Mouse (Mus musculus) liver, embryonic 11.5 days (tissue): ENCODE measurements around the gene Elob. TPM values are rescaled to one million over a fixed set of nuclear protein-coding genes. Genes with fewer than 3 reads are reported as not detected.
A peak's percentile ranks its signal among the peaks of the same experiment; 100 is the strongest.

ENCODE experiments used
- ATAC-seq: fragments of 200-750 bp; cut with Nextera tagmentation; replicated peaks from 2 replicates; pipeline ENCODE4 v1.8.0; 2017; ENCODE audit warnings: moderate number of reproducible peaks, mild to moderate bottlenecking, moderate TSS enrichment, moderate library complexity; ENCODE audit not compliant: low FRiP score
- DNase-seq: peaks from one replicate; pipeline ENCODE4 v3.0.0-alpha.2; 2017; ENCODE audit warnings: low spot score
- H3K27ac ChIP-seq: fragments of 300-500 bp; sonication (generic); 2 replicates; pipeline ENCODE4 v1.5.1; 2014; ENCODE audit warnings: mild to moderate bottlenecking, low read depth, low read length, control low read depth
- H3K27me3 ChIP-seq: fragments of 300-500 bp; sonication (generic); replicated peaks from 2 replicates; pipeline ENCODE4 v1.6.1; 2014; ENCODE audit warnings: low read length, mixed read lengths; ENCODE audit not compliant: control insufficient read depth, insufficient read depth
- H3K36me3 ChIP-seq: fragments of 300-500 bp; sonication (generic); 2 replicates; pipeline ENCODE4 v1.6.1; 2014; ENCODE audit warnings: mild to moderate bottlenecking, low read length, moderate library complexity, mixed read lengths; ENCODE audit not compliant: control insufficient read depth, insufficient read depth
- H3K4me1 ChIP-seq: fragments of 300-500 bp; sonication (generic); replicated peaks from 2 replicates; pipeline ENCODE4 v1.6.1; 2014; ENCODE audit warnings: low read length, mixed read lengths; ENCODE audit not compliant: control insufficient read depth, insufficient read depth
- H3K4me2 ChIP-seq: fragments of 300-500 bp; sonication (generic); 2 replicates; pipeline ENCODE4 v1.6.1; 2014; ENCODE audit warnings: mild to moderate bottlenecking, control low read depth, moderate library complexity
- H3K4me3 ChIP-seq: fragments of 300-500 bp; sonication (generic); 2 replicates; pipeline ENCODE4 v1.5.1; 2014; ENCODE audit warnings: low read depth, low read length, control low read depth
- H3K9ac ChIP-seq: fragments of 300-500 bp; sonication (generic); 2 replicates; pipeline ENCODE4 v1.6.1; 2014; ENCODE audit warnings: low read depth, low read length, control low read depth
- H3K9me3 ChIP-seq: fragments of 300-500 bp; sonication (generic); 2 replicates; pipeline ENCODE4 v1.6.1; 2016; ENCODE audit warnings: low read length, inconsistent platforms, mixed read lengths; ENCODE audit not compliant: control insufficient read depth
- WGBS: fragments of 180-500 bp; shearing (Covaris S2); extraction: QIAGEN DNeasy Blood & Tissue Kit; methylation state at CpG from one replicate; pipeline ENCODE4 v1.1.7; 2014; 5-methylcytosine and 5-hydroxymethylcytosine counted together
- polyA plus RNA-seq: library from polyadenylated mRNA; unstranded; fragments of >200 nt; fragmentation: Nextera tagmentation; extraction: Ambion mirVana; gene quantifications from 2 replicates; pipeline ENCODE4 v1.2.1, GENCODE M21; 2014

The Elob gene
- polyA plus RNA-seq, 1 experiment from 2014 or later: 795 TPM

- DNase-seq: no peak
- no peaks in the 10 kb centered on the region for H3K9me3 ChIP-seq
- no peaks in the 10 kb centered on the region for H3K27me3 ChIP-seq
- H3K4me2 ChIP-seq: peak overlapping the region; percentile 17
- H3K36me3 ChIP-seq: peaks cover 2% of the 10 kb centered on the region; the same call in 1 of the 2 replicates
- no peak overlapping the region for H3K9ac ChIP-seq
- H3K4me3 ChIP-seq: no peak overlapping the region
- H3K27ac ChIP-seq: no peak overlapping the region
- ATAC-seq: no peak
- H3K4me1 ChIP-seq: peaks cover 11% of the 10 kb centered on the region
- WGBS: 93% methylated on average over 10 of the region's 10 CpGs
These were observed 27.3 kb downstream of the Elob start for GRCm38 (mm10) chr17:23801627-23802026.

DNA sequence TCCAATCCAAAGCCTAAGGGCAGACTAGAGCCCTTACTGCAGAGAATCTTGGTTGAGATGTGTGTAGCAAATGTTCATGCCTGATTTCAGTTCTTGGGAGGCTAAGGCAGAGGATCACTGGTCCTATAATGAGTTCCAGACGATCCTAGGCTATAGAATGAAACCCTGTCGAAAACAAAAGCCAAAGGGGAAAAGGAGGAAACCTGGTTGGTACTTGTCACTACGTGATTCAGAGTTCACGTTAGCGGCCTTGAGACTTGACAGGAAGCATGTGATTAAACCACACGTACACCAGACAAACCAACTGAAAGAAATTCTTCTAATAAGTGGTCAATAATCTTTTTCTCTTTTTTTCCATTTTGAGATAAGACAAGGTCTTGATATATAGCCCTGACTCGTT lies 31.6 kb downstream of the Elob start:
- whole genome bisulfite sequencing: 49% methylated on average over 7 of the region's 7 CpGs

GRCm38 (mm10) chr17:23795323-23795722 lies 33.6 kb downstream of the Elob start:
- Histone ChIP-seq H3K27ac (no peak overlapping the region), H3K4me3 (no peak overlapping the region), H3K4me2 (no peak overlapping the region), H3K36me3 (no peaks in the 10 kb centered on the region), H3K9ac (no peak overlapping the region), H3K27me3 (no peaks in the 10 kb centered on the region), H3K4me1 (peaks cover 8% of the 10 kb centered on the region; the same call in 1 of the 2 replicates), H3K9me3 (no peaks in the 10 kb centered on the region)
- ATAC-seq: no peak
- 91% methylated on average over 8 of the region's 8 CpGs for WGBS
- no peak for DNase-seq

More for the DNA sequence above, 31.6 kb downstream of the Elob start:
- H3K4me1 ChIP-seq: no peaks in the 10 kb centered on the region
- ATAC-seq (no peak), DNase-seq (no peak)
- no peak overlapping the region for H3K9ac ChIP-seq
- H3K9me3 ChIP-seq: no peaks in the 10 kb centered on the region
- H3K4me2 ChIP-seq: no peak overlapping the region
- no peak overlapping the region for H3K4me3 ChIP-seq
- H3K36me3 ChIP-seq: no peaks in the 10 kb centered on the region
- no peak overlapping the region for H3K27ac ChIP-seq
- H3K27me3 ChIP-seq: no peaks in the 10 kb centered on the region

- Histone ChIP-seq H3K27ac (peak overlapping the region; percentile 74; the same call in 1 of the 2 replicates), H3K4me2 (peak overlapping the region; percentile 91), H3K9ac (peak overlapping the region; percentile 91), H3K27me3 (no peaks in the 10 kb centered on the region), H3K4me1 (peaks cover 13% of the 10 kb centered on the region), H3K9me3 (no peaks in the 10 kb centered on the region), H3K4me3 (peak overlapping the region; percentile 55), H3K36me3 (no peaks in the 10 kb centered on the region)
- ATAC-seq (peak; percentile 16), DNase-seq (no peak)
- WGBS: 57% methylated on average over 2 of the region's 2 CpGs
These were observed 37.9 kb downstream of the Elob start for GRCm38 (mm10) chr17:23791079-23791357.

DNA sequence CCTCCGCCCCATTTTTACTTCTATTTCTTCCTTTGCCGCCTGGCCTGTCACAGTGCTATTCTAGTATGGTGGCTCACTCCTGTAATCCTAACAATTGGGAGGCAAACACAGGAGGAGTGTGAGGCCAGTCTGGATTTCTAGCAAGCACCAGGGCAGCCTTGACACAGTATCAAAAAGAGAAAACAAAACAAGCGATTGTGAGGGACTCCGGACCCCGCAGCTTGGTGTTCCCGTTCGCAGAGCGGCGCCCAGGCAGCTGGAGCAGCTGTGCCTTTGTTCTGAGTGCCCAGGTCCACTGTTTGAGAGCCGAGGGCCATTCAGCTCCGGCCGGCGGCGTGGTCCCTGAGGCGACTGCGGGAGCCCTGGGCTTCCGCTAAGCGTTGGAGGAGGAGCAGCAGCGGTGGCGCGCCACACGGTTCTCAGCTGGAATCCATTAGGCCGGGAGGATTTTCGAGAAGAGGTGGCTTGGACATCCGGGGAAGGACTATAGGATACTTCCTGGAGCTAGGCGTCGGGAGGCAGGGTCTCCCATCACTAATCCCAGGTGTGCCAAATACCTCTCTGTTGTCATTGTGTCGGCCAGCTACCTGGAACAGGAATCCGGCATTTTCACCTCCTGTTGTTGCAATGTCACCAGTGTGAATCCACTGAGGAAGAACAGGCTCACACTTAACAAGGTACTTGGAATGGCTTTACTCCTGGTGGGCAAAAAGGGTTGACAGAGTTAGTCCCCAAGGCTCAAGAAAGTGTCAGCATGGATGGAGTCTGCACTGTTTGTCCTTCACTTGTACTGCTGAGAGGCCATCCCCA lies 38.5 kb downstream of the Elob start, which contains the start of gene Srrm2:
Srrm2 (plus strand) TSS at position 264 of the 810 bp plus-strand sequence.
- peaks cover 13% of the 10 kb centered on the region for H3K4me1 ChIP-seq
- DNase-seq: peak; percentile 74
- peak within 1 kb of the TSS; percentile 55 for H3K4me3 ChIP-seq
- H3K36me3 ChIP-seq: no peaks in the 10 kb centered on the region
- no peaks in the 10 kb centered on the region for H3K9me3 ChIP-seq
- H3K9ac ChIP-seq: peak within 1 kb of the TSS; percentile 91
- ATAC-seq: peak; percentile 57
- no peaks in the 10 kb centered on the region for H3K27me3 ChIP-seq
- WGBS: 4% methylated on average over 29 of the region's 29 CpGs
- peak within 1 kb of the TSS; percentile 74 for H3K27ac ChIP-seq
- H3K4me2 ChIP-seq: peak within 1 kb of the TSS; percentile 91

- H3K9ac ChIP-seq: peak overlapping the region; percentile 91
- H3K4me1 ChIP-seq: peaks cover 13% of the 10 kb centered on the region
- ATAC-seq (no peak; the same call in 1 of the 2 replicates), DNase-seq (no peak)
- WGBS: 17% methylated on average over 8 of the region's 8 CpGs
- H3K4me2 ChIP-seq: peak overlapping the region; percentile 91
- no peaks in the 10 kb centered on the region for H3K36me3 ChIP-seq
- no peaks in the 10 kb centered on the region for H3K9me3 ChIP-seq
- no peaks in the 10 kb centered on the region for H3K27me3 ChIP-seq
- H3K27ac ChIP-seq: peak overlapping the region; percentile 74
- H3K4me3 ChIP-seq: peak overlapping the region; percentile 55
These were observed 39.1 kb downstream of the Elob start for GRCm38 (mm10) chr17:23789749-23790268.

DNA sequence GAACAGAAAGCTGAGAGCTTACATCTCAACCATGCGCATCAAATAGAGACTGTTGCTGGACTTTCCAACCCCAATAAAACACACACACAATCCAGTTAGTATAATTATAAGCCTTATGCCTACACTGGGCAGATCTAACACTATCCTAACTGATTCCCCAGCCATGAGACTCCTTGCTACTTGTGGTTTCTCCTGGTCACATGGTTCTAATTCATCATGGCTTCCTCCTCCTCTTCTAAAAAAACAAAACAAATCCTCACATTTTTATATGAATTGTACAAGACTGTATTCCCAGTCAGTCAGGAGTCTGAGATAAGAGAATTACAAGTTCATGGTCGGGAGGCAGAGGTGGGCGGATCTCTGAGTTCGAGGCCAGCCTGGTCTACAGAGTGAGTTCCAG lies 40.0 kb downstream of the Elob start:
- no peak for ATAC-seq
- 72% methylated on average over 4 of the region's 4 CpGs for WGBS
- Histone ChIP-seq H3K9ac (no peak overlapping the region), H3K27ac (no peak overlapping the region), H3K9me3 (no peaks in the 10 kb centered on the region), H3K4me1 (peaks cover 13% of the 10 kb centered on the region), H3K36me3 (no peaks in the 10 kb centered on the region), H3K4me3 (no peak overlapping the region), H3K4me2 (no peak overlapping the region), H3K27me3 (no peaks in the 10 kb centered on the region)
- DNase-seq: no peak

DNA sequence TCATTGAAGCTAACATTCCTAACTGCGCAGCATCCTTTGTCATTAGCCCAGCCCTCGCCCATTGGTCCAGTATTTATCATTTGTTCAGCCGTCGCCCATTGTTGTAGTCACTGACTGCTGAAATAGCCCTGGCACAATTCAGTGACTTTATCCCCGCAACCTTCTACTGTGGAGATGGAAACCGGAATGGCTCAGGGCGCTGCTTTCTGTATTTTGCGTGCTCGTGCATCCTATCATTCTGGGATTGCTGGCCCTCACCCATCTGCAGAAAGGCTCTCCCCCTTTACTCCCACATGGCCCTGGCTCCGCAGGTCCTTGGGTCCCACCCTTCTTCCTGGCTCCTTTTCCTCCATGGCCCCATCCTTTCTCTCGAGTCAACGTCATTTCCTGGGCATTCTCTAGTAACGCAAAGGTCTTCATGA lies 42.4 kb downstream of the Elob start:
- no peak overlapping the region for H3K9ac ChIP-seq
- WGBS: 32% methylated on average over 13 of the region's 13 CpGs

More for the DNA sequence above, 42.4 kb downstream of the Elob start:
- Histone ChIP-seq H3K36me3 (no peaks in the 10 kb centered on the region), H3K4me2 (peak overlapping the region; percentile 97), H3K4me3 (peak overlapping the region; percentile 60), H3K9me3 (no peaks in the 10 kb centered on the region), H3K27me3 (no peaks in the 10 kb centered on the region), H3K4me1 (peaks cover 13% of the 10 kb centered on the region), H3K27ac (no peak overlapping the region)
- DNase-seq (no peak), ATAC-seq (no peak)
